Mouse (Mus musculus) heart, embryonic 10.5 days (tissue): ENCODE measurements around the gene Tmem260. TPM values are rescaled to one million over a fixed set of nuclear protein-coding genes. Genes with fewer than 3 reads are reported as not detected.

Experiments used
- DNase-seq: peaks from one replicate; pipeline ENCODE4 v3.0.0-alpha.2; 2017; ENCODE audit warnings: low spot score
- H3K27ac ChIP-seq: fragments of 300-500 bp; sonication (generic); 2 replicates; pipeline ENCODE4 v1.5.1; 2016; ENCODE audit warnings: mild to moderate bottlenecking
- H3K27me3 ChIP-seq: fragments of 300-500 bp; sonication (generic); 2 replicates; pipeline ENCODE4 v1.6.1; 2016; ENCODE audit warnings: mild to moderate bottlenecking; ENCODE audit not compliant: poor library complexity, insufficient read depth, severe bottlenecking
- H3K36me3 ChIP-seq: fragments of 300-500 bp; sonication (generic); 2 replicates; pipeline ENCODE4 v1.6.1; 2016; ENCODE audit warnings: mild to moderate bottlenecking, moderate library complexity
- H3K4me1 ChIP-seq: fragments of 300-500 bp; sonication (generic); 2 replicates; pipeline ENCODE4 v1.6.1; 2016; ENCODE audit warnings: mild to moderate bottlenecking
- H3K4me3 ChIP-seq: fragments of 300-500 bp; sonication (generic); 2 replicates; pipeline ENCODE4 v1.5.1; 2016; ENCODE audit warnings: mild to moderate bottlenecking, moderate library complexity
- H3K9me3 ChIP-seq: fragments of 300-500 bp; sonication (generic); 2 replicates; pipeline ENCODE4 v1.6.1; 2016; ENCODE audit warnings: mild to moderate bottlenecking, moderate library complexity
- WGBS: fragments of 180-500 bp; shearing (Covaris S2); methylation state at CpG from one replicate; pipeline ENCODE4 v1.1.7; 2016; 5-methylcytosine and 5-hydroxymethylcytosine counted together
- polyA plus RNA-seq: library from polyadenylated mRNA; unstranded; fragments of >200 nt; fragmentation: Nextera tagmentation; extraction: Ambion mirVana; gene quantifications from 2 replicates; pipeline ENCODE4 v1.2.1, GENCODE M21; 2016

Gene Tmem260
- polyA plus RNA-seq = 14.4 and 15.8 TPM in 2 replicates

DNA sequence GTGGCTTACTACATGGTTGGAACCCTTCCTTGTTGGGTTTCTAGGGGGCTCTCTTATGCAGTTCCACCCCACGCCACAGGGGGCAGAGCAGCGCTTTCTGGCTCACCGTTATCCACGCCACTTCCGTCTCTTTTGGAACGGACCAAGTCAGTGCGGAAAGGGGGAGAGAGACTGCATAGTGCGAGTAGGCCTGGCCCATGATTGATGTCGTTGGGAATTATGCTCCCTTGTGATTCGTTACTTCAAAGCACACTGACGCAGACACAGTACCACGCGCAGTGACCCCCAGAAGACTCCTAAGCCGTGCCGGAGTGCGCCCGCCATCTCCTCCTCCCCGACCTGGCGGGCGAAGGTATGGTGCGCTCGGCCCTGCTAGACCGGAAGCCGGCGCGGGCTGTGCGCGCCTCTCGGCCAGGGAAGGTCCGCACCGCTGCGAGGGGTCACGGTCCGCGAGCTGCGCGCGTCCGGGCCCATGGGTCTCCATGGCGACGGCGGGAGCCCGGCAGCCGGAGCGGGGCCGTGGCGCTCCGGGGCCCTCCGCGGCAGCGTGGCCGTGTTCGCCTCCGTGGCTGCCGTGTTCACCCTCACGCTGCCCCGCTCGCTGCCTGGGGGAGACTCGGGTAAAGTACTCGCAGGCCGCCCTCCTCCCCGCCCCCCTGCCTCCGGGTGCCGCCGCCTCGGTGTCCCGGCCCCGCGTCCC, at the start of gene Tmem260:
Gene Tmem260, plus strand, starts transcription at position 141 of the 700 bp plus-strand sequence.
- H3K4me3 ChIP-seq = peak within 1 kb of the TSS; percentile 91
- H3K9me3 ChIP-seq = no peaks in the 10 kb centered on the region
- peak within 1 kb of the TSS; percentile 95 for H3K27ac ChIP-seq
- no peaks in the 10 kb centered on the region for H3K27me3 ChIP-seq
- H3K36me3 ChIP-seq = no peaks in the 10 kb centered on the region
- under 1% methylated on average over 69 of the region's 69 CpGs for WGBS
- DNase-seq = peak; percentile 94
- H3K4me1 ChIP-seq = 0 out of 2 replicates have a peak, but pooled peaks cover 7% of the 10 kb centered on the region

DNA sequence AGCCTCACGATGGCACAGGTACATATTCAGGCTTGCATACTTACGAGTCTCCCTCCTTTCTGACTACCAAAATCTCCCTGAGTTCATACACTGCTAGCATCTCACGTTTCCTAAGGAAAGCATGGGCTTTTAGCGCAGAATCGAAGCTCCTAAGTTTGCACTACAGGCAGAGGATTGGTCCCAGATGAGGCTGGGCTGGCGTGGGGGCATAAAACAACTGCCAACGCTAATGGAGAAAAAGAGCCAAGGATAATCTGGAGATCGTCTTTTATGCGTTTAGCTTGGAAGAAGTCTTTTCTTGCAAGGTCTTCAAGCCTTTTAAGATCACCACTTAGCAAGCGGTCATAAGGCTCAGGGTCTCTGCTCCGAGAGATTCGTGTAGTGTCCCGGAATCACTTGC, 39.8 kb upstream of the Tmem260 start:
- WGBS = 86% methylated on average over 13 of the region's 13 CpGs

DNA sequence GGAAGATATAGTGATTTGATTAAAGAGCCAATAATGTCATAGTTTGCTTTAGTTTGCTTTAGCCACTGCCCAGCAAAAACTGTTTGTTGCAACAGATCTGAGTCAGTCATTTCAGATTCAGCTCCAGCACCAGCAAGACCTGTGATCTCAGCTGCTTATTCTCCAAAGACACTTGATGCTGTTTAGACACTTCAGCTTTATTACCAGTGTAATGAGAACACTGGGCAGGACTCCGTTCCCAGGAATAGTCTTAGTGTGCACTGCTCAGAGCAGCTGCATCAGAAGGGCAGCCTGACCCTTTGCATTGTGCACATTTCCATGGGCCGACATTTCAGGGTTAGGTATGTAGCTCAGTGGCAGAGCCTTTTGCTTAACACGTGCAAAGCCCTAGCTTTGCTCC, 28.9 kb upstream of the Tmem260 start:
- Histone ChIP-seq H3K27ac (no peak overlapping the region), H3K27me3 (peaks cover 10% of the 10 kb centered on the region; the same call in 1 of the 2 replicates), H3K9me3 (no peaks in the 10 kb centered on the region), H3K4me3 (no peak overlapping the region), H3K4me1 (peaks cover 8% of the 10 kb centered on the region), H3K36me3 (no peaks in the 10 kb centered on the region)
- DNase-seq = no peak
- 88% methylated on average over 3 of the region's 3 CpGs for WGBS

More for the DNA sequence above, 39.8 kb upstream of the Tmem260 start:
- Histone ChIP-seq H3K9me3 (no peaks in the 10 kb centered on the region), H3K4me1 (no peaks in the 10 kb centered on the region), H3K27me3 (no peaks in the 10 kb centered on the region), H3K4me3 (no peak overlapping the region), H3K36me3 (no peaks in the 10 kb centered on the region), H3K27ac (no peak overlapping the region)
- no peak for DNase-seq

DNA sequence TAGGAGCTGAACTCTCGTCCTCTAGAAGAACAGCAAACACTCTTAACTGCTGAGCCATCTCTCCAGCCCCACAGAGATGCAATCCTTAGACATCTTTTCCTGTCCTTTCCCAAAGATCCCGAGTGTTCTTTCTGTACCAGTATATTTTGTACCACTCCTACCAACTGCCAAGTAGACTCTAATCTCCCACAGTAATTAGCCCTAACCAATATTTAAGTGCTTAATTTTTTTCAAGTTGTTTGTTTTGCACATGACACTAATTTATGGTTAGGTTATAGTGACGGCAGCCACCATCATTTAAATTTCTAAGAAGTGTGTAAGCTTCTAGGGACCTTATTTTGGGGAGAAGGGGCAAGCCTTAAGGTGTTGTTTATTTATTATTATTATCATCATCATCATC, 27.7 kb upstream of the Tmem260 start:
- peaks cover 12% of the 10 kb centered on the region for H3K4me1 ChIP-seq
- no peaks in the 10 kb centered on the region for H3K36me3 ChIP-seq
- H3K27ac ChIP-seq = no peak overlapping the region
- H3K4me3 ChIP-seq = no peak overlapping the region
- no peak for DNase-seq
- 52% methylated on average over 3 of the region's 3 CpGs for WGBS
- H3K9me3 ChIP-seq = no peaks in the 10 kb centered on the region
- H3K27me3 ChIP-seq = peaks cover 10% of the 10 kb centered on the region; the same call in 1 of the 2 replicates

DNA sequence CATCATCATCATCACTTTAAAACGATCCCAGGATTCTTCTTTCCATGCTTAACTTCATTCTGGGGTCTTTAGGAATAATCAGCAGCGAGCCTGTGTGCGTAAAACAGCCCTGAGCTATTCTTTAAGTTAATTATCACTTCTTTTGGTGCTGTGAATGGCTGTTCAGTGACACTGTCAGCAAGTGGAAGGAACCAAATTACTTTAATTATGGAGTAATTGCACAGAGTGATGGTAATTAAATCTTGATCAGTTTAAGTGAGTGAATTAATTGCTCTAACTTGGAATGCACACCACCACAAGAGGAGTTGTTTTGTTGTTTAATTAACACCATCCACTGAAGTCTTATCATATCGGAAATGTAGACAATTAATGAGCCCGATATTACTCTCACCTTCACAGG, 27.3 kb upstream of the Tmem260 start:
- Histone ChIP-seq H3K27ac (no peak overlapping the region), H3K9me3 (no peaks in the 10 kb centered on the region), H3K27me3 (peaks cover 10% of the 10 kb centered on the region; the same call in 1 of the 2 replicates), H3K4me1 (peaks cover 12% of the 10 kb centered on the region), H3K36me3 (no peaks in the 10 kb centered on the region), H3K4me3 (no peak overlapping the region)
- WGBS = 77% methylated on average over 5 of the region's 5 CpGs
- no peak for DNase-seq

DNA sequence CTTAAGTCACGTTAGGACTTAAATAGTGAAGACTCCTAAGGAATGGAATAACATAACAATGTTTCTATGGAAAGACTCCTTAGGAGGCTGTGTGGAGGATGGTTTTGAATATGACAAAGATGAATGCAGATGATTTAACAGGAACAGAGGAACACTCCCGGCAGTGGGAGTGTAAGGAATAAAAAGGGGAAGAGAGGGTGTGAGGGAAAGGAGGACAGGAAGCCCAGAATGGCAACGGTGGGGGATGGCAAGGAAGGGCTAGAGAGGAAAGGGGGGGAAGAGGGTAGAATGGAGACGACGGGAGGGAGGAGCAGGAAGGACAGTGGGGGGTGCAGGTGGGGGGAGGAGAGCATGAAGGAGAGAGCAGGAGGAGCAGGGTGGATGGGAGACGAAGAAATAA, 24.4 kb upstream of the Tmem260 start:
- DNase-seq = no peak
- WGBS = 12% methylated on average over 6 of the region's 6 CpGs
- peak overlapping the region; percentile 48 for H3K4me3 ChIP-seq
- peak overlapping the region; percentile 47; the same call in 1 of the 2 replicates for H3K27ac ChIP-seq
- H3K9me3 ChIP-seq = no peaks in the 10 kb centered on the region
- H3K27me3 ChIP-seq = peaks cover 7% of the 10 kb centered on the region; the same call in 1 of the 2 replicates
- H3K4me1 ChIP-seq = peaks cover 12% of the 10 kb centered on the region
- H3K36me3 ChIP-seq = no peaks in the 10 kb centered on the region

DNA sequence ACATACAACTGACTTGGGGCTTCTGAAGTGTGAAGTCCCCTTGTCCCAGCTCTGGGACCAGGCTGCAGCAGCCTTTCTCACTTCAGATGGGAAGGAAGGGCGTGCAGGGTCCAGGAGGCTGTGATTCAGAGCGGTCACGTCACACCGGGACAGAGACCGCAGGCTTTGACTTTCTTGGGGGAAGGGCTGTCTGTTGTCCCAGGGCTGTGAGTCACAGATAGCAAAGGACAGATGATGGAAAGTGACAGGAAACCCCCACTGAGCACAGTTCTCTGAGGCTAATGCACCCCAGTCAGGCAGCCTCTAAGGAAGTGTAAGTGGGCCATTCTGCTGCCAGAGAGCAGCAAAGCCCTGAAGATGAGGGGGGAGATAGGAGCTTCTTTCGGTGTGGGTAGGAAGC, 23.9 kb upstream of the Tmem260 start:
- H3K4me3 ChIP-seq = peak overlapping the region; percentile 48
- DNase-seq = no peak
- 1% methylated on average over 6 of the region's 6 CpGs for WGBS
- no peaks in the 10 kb centered on the region for H3K9me3 ChIP-seq
- H3K4me1 ChIP-seq = peaks cover 12% of the 10 kb centered on the region
- peak overlapping the region; percentile 47 for H3K27ac ChIP-seq
- no peaks in the 10 kb centered on the region for H3K36me3 ChIP-seq
- 0 out of 2 replicates have a peak, but pooled peaks cover 6% of the 10 kb centered on the region for H3K27me3 ChIP-seq

DNA sequence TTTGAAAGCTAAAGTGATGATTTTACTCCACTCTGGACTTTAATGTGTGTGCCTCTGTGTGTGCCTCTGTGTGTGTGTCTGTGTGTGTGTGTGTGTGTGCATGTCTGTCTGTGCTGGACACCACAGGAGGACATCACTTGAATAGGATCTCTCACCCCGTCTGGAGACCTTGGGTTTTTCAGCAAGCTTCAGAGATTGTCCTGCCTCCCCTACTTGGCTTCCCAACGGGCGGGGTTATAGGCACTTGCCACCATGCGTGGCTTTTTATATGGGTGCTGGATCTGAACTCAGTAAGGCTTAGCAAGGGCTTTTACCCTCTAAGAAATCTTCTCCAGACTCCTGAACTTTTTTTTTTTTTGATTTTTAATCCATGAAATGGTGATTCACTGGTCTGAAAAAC, 23.5 kb upstream of the Tmem260 start:
- H3K27ac ChIP-seq = peak overlapping the region; percentile 47; the same call in 1 of the 2 replicates
- H3K9me3 ChIP-seq = no peaks in the 10 kb centered on the region
- no peak for DNase-seq
- H3K27me3 ChIP-seq = 0 out of 2 replicates have a peak, but pooled peaks cover 6% of the 10 kb centered on the region
- WGBS = 33% methylated on average over 4 of the region's 4 CpGs
- peaks cover 12% of the 10 kb centered on the region for H3K4me1 ChIP-seq
- H3K36me3 ChIP-seq = no peaks in the 10 kb centered on the region
- H3K4me3 ChIP-seq = peak overlapping the region; percentile 48

DNA sequence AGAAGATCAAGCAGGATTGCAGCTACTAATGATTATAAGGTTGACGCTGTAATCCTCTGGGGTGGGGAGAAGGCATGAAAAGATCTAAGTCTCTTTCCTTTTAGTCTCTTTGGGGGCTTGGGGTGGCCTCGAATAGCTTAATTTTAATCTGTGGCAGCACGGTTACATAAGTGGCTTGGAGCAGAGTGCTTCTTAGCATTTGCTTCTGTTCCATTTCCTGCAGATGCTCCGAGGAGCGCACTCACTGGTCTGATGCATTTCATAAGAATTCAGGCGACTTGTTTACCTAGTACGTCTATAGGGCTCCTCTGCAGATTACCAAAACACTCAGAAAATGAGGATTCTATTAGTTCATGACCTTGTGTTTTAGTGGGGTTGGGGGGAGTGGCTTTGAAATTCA, 23.0 kb upstream of the Tmem260 start:
- Histone ChIP-seq H3K27ac (no peak overlapping the region), H3K4me3 (no peak overlapping the region), H3K9me3 (no peaks in the 10 kb centered on the region), H3K4me1 (peaks cover 12% of the 10 kb centered on the region), H3K27me3 (0 out of 2 replicates have a peak, but pooled peaks cover 4% of the 10 kb centered on the region), H3K36me3 (no peaks in the 10 kb centered on the region)
- DNase-seq = peak; percentile 50
- 55% methylated on average over 7 of the region's 7 CpGs for WGBS

DNA sequence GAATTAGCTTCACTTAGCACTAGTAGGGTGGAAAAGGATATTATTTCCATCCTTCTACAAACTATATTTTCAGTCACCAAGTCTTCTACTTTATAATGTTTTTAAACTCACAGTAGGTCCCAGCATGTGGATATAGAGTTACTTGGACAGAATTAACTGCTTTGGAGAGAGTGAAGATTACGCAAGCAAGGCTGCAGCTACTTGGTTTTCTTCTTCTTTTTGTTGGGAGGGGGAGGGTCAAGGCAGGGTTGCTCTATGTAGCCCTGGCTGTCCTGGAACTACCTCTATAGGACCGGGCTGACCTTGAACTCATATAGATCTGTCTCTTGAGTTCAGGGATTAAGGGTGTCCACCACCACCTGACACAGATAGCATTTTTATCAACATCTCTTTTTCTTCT, 13.9 kb upstream of the Tmem260 start:
- Histone ChIP-seq H3K4me3 (no peak overlapping the region), H3K27me3 (no peaks in the 10 kb centered on the region), H3K9me3 (no peaks in the 10 kb centered on the region), H3K36me3 (no peaks in the 10 kb centered on the region), H3K4me1 (no peaks in the 10 kb centered on the region), H3K27ac (no peak overlapping the region)
- whole genome bisulfite sequencing = 85% methylated on average over 2 of the region's 2 CpGs
- DNase-seq = no peak

DNA sequence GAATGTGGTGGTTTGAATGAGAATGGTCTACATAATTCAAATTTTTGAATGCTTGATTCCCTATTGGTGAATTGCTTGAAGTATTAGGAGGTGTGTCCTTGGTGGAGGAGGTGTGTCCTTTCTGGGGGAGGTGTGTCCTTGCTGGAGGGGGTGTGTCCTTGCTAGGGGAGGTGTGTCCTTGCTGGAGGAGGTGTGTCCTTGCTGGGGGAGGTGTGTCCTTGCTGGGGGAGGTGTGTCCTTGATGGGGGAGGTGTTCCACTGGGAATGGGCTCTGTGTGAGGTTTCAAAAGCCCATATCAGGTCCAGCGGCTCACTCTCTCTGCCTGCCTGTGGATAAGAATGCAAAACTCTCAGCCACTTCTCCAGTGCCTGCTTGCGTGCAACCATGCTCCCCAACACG, 2.1 kb upstream of the Tmem260 start:
- Histone ChIP-seq H3K4me1 (0 out of 2 replicates have a peak, but pooled peaks cover 7% of the 10 kb centered on the region), H3K36me3 (no peaks in the 10 kb centered on the region), H3K9me3 (no peaks in the 10 kb centered on the region), H3K27ac (no peak overlapping the region), H3K27me3 (no peaks in the 10 kb centered on the region), H3K4me3 (no peak overlapping the region)
- 36% methylated on average over 3 of the region's 3 CpGs for WGBS
- DNase-seq = peak; percentile 81

DNA sequence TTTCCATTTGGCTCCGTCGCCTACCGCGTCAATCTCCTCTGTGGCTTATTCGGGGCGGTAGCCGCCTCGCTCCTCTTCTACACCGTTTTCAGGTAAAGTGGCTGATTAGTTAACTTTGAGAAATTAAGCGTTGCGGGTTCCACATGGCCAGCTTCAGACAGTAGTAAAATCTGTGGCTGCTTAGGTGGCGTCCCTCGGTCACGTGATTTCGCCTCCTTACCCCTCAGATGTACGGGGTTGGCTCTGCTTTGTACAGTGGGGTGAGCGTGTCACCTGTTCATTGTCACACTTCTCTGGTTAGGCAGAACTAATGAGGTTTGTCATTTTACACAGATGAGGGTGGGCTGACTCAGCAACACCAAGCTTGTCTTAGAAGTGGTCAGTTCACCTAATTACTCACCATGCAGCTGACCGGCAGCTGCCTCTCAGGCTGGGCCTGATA, 6.1 kb downstream of the Tmem260 start:
- Histone ChIP-seq H3K27me3 (no peaks in the 10 kb centered on the region), H3K4me3 (peak overlapping the region; percentile 19; the same call in 1 of the 2 replicates), H3K4me1 (peaks cover 16% of the 10 kb centered on the region; the same call in 1 of the 2 replicates), H3K27ac (no peak overlapping the region), H3K36me3 (no peaks in the 10 kb centered on the region), H3K9me3 (no peaks in the 10 kb centered on the region)
- 53% methylated on average over 18 of the region's 18 CpGs for WGBS
- DNase-seq = no peak

DNA sequence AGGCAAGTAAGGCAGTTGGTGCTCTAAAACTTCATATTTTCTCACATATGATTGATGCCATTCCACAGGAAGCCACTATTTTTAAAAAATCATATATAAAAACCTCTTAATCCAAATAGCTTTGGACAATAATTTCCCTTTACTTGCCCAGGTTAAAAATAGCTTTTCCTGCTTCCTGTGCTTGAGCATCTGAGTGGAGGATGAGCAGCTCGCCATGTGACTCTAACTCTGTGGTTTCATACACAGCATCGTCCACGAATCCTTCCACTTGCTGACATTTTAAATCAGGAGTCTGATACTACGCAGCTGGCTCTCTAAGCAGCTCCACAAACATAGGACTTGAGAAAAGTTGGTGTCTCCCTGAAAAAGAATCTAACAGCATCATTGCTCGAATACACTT, 7.5 kb downstream of the Tmem260 start:
- Histone ChIP-seq H3K27ac (no peak overlapping the region), H3K4me3 (no peak overlapping the region), H3K27me3 (no peaks in the 10 kb centered on the region), H3K4me1 (peaks cover 12% of the 10 kb centered on the region; the same call in 1 of the 2 replicates), H3K9me3 (no peaks in the 10 kb centered on the region), H3K36me3 (no peaks in the 10 kb centered on the region)
- no peak for DNase-seq
- WGBS = 65% methylated on average over 5 of the region's 5 CpGs
